Mouse (Mus musculus): ENCODE results near the gene Ubxn2a.

Ubxn2a gene

GRCm38 (mm10) chr12:4879048-4879447 lies 28.5 kb downstream of the Ubxn2a start:
- no peak for DNase-seq (ENCODE audit: low spot score in 2 of 2)

DNA sequence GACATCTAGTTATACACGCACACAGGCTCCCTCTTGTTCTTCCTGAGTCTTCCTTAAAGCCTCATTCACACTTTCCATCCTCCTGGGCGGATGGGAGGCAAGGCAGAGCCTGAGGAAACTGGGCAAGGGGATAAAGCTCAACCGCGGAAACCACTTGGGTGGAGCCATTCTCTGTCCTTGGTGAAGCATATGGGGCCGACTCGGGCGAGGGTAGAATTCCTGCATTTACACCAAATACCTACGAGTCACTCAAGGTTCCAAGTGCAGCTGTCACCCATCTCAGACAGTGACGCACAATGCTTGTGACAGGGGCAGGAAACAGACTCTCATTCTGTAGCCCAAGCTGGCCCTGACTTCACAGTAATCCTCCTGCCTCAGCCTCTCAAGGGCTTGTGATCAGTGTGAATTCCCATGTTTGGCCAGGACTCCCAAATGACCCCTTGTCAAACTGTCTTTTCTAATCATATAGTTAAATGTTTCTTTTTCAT lies 29.2 kb downstream of the Ubxn2a start:
- no peak for DNase-seq (ENCODE audit: low spot score in 2 of 2)

DNA sequence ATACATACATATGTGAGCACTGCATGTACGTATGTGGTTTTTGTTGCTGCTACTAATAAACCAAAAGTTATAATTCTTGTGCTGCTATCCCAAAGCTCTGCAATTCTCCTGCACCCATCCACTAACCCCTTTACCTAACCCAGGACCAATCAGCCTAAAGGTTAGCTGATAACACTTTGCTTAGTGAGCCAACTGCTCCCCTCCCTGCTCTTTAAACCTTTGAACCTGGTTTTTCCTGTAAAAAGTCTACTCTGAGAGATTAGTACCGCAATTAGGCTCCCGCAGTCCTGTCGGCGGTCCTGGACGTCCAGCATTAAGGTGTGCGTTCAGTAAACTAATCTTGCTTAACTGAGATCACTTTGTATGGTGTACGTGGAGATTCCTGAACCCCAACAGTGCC lies 31.9 kb downstream of the Ubxn2a start:
- no peak for DNase-seq (ENCODE audit: low spot score in 2 of 2)

DNA sequence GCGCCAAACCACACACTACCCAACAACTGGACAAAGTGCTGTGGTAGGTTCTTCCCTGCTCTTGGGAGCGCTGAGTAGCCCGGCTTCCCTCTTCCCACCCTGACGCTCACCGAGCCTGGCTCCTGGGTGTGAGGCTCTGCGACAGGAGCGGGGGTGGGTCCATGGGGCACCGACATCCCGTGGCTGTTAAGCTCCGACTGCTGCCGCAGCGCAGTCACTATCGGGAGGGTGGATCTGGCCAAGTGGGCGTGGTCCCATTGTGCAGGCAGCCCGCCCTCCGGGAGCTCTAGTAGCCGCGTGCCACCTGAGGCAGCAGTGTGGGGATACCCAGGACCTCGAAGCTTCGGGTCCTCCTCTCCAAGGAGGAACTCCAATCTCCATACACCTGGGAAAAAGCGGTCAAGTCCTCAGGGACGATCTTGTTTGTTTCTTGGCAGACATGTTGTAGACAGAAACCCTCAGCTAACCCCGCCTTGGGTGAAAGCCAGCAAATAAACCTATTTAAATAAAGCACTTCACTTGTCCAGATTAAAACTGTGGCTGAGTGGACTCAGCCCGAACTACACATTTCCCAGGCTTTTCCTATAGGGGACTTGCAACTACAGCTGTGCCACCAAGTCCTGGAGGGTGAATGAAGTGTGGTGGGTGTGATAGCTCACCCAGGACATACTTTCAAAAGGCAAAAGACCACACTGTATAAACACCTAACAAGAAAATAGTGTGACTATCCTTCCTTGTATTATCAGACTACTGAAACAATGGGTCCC lies 33.2 kb downstream of the Ubxn2a start, which contains the start of gene Mfsd2b:
Gene Mfsd2b, minus strand, starts transcription at position 199 of the 767 bp plus-strand sequence.
- peak in 1 of 2 experiments; percentile 29 for DNase-seq (ENCODE audit: low spot score in 2 of 2)

DNA sequence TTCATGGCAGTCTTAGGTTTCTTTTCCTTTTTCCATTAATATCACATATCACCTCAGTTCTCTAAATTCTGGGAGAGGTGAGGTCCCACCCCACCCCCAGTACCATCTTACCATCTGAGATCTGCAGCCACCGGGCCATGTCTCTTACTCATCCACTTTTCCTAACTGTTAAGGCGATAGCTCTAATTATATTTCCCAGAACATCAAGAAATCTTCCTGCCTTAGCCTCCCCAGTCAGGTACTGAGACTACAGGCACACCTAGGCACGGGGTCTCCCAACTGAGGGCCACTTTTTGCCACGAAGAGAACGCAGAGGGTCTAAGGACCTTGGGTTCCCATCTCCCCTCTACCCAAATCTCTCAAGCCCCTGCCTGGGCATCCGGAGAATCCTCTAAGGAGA lies 34.0 kb downstream of the Ubxn2a start:
- no peak for DNase-seq (ENCODE audit: low spot score in 2 of 2)

GRCm38 (mm10) chr12:4872983-4873477 lies 34.5 kb downstream of the Ubxn2a start:
- DNase-seq (ENCODE audit: low spot score in 2 of 2): no peak

DNA sequence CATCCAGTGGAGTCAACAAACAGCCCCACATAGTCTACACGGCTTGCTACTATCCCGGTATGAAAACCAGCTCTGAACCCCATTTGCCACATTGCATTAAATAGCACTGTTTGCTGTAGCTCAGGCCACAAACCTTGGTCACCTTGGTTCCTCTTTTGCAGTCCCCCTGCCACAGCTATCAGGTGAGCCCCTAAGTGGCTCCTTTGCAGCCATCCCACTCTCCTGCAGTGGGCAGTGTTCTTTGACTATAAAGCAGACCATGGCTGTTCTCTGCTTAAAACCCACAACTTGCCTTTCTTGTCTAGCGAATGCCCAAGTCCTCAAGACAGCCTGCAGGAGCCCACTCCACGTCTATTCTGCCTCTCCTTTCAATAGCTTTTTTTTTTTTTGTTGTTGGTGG lies 35.2 kb downstream of the Ubxn2a start:
- no peak for DNase-seq (ENCODE audit: low spot score in 2 of 2)

DNA sequence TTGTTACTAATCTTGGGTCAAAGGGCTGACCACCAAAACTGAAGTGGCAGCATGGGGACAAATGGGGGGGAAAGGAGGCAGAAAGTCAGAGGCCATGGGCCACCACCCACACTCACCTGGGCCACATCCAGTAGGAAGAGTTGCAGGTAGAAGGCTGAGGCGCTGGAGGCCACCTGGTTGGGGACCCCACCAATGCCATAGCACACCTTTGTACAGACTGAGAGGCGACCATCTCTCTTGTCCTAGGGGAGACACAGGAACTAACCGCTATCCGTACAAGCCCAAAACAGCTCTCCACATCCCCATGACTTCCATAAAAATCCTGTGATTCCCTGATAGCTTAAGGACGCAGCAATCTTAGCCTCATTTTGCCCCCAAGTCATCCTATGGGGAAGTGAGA lies 36.2 kb downstream of the Ubxn2a start:
- DNase-seq (ENCODE audit: low spot score in 2 of 2): no peak

GRCm38 (mm10) chr12:4868924-4869323 lies 38.6 kb downstream of the Ubxn2a start:
- DNase-seq (ENCODE audit: low spot score in 2 of 2): no peak

GRCm38 (mm10) chr12:4864338-4864690 lies 43.2 kb downstream of the Ubxn2a start:
- DNase-seq (ENCODE audit: low spot score in 2 of 2): peak; percentile 52 to 57

- DNase-seq (ENCODE audit: low spot score in 2 of 2): no peak
Measured at GRCm38 (mm10) chr12:4863654-4864337, 43.7 kb downstream of the Ubxn2a start.

GRCm38 (mm10) chr12:4862672-4863071 lies 44.8 kb downstream of the Ubxn2a start:
- no peak for DNase-seq (ENCODE audit: low spot score in 2 of 2)

DNA sequence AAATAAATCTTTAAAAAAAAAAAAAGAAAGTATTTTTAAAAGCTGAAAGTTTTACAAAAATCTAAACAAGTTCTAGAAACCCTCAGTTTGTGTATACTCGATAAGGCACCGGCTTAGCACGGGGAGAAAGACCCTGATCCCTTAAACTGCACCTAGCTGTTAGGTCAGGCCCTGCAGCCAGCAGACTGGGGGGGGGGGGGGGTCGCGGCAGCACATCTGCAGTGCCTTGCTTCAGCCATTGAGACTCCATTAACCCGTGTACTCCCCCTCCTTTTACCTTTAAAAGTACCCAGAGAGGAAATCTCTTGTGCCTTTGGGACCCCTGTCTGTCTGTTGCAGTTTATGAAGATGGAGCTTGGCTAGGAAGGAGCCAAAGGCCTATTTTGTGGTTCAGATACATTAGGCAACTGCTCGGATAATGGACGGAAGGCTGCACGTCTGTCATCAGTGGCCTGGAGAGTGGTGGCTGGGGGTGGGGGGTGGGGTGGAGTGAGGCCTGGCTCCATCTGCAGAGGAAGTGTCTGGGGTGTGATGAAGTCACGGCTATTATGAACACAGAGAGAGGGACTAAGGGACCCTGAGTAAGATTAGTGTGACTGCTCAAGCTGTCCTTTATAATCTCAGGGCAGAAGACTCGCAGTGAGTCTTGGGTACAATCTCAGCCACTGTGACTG lies 48.1 kb downstream of the Ubxn2a start:
- no peak for DNase-seq (ENCODE audit: low spot score in 2 of 2)

GRCm38 (mm10) chr12:4856834-4857233 lies 50.7 kb downstream of the Ubxn2a start:
- DNase-seq (ENCODE audit: low spot score in 2 of 2): no peak

DNA sequence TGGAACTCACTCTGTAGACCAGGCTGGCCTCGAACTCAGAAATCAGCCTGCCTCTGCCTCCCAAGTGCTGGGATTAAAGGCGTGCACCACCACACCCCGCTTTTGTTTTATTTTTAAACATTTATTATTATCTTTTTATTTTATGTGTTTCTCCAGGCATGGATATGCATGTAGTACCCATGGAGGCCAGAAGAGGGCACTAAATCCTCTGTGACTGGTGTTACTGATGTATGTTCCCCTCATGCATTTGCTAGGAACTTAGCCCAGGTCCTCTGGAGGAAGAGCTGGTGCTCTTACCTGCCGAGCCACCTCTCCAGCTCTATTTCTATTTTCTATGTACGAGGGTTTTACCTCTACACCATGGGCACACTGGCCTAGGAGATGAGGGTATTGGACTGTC lies 51.3 kb downstream of the Ubxn2a start:
- DNase-seq (ENCODE audit: low spot score in 2 of 2): no peak

GRCm38 (mm10) chr12:4843741-4844140 lies 63.8 kb downstream of the Ubxn2a start:
- no peak for DNase-seq (ENCODE audit: low spot score in 2 of 2)

DNA sequence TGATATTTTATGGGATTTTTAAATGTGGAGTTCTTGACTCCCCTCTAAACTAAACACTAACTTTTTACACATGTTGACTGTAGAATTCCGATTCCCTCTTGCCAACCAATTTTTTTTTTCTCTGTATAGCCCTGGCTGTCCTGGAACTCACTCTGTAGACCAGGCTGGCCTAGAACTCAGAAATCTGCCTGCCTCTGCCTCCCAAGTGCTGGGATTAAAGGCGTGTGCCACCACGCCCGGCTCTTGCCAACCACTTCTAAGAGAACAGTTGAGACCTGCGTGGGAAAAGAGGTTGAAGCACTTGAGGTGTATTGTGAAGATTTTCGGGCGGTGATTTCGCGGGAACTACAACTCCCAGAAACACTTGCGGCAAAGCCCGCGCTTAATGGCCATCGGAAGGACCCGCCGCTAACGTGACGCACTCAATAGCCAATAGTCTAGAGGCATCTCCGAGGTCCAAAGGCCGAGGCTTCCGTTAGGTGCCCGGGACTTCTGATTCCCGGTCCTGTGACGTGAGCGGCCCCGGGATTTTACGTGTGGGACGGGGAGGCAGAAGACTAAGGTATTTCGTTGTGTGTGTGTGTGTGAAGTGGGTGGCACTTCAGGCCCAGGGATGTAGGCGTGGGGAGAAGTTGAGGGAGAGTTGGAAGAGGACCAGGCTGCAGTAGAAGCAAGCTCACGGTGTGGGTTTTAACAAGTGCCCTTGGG lies 64.5 kb downstream of the Ubxn2a start, which contains the start of gene Wdcp:
Gene Wdcp, plus strand, starts transcription at position 414 of the 708 bp plus-strand sequence.
- peak; percentile 90 to 94 for DNase-seq (ENCODE audit: low spot score in 2 of 2)

DNA sequence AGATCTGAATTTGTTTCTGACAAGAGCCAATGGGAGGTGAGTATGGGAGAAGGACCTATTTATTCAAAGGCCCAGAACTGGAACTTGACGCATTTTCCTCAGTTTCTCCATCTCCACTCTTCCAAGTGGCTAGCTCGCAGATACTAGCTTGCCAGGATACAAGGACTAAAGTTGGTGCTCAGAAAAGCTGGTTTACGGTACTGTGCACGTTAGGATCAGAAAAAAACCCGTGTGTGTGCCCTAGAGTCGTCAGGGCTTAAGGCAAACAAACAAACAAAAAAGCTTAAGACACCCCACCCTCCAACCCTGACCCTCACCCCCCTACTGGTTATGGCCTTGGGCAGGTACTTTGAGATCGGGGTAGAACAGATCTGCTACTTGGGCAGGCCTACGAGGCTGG lies 65.0 kb downstream of the Ubxn2a start:
- no peak for DNase-seq (ENCODE audit: low spot score in 2 of 2)

GRCm38 (mm10) chr12:4841392-4841887 lies 66.1 kb downstream of the Ubxn2a start, which contains the start of gene Fkbp1b:
Gene Fkbp1b, minus strand, starts transcription at chr12:4841591.
- DNase-seq (ENCODE audit: low spot score in 2 of 2): no peak

DNA sequence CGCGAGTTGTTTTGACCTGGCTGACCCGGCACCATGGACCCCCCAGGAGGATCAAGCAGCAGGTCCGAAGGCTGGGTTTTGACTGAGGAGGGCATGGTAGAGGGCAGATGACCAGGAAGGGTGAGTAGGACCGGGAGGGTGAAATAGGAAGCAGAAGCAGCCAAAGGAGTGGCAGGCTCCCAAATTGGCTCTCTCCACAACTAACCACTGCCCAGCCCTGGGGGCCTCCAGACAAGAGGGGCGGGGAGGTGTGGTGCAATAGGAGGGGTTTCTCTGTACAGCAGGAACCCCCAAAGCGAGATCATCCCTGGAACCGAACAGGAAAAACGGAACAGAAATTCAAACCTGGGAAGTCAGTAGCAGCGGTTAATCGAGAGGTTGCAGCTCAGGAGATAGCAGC lies 66.8 kb downstream of the Ubxn2a start:
- DNase-seq (ENCODE audit: low spot score in 2 of 2): no peak

DNA sequence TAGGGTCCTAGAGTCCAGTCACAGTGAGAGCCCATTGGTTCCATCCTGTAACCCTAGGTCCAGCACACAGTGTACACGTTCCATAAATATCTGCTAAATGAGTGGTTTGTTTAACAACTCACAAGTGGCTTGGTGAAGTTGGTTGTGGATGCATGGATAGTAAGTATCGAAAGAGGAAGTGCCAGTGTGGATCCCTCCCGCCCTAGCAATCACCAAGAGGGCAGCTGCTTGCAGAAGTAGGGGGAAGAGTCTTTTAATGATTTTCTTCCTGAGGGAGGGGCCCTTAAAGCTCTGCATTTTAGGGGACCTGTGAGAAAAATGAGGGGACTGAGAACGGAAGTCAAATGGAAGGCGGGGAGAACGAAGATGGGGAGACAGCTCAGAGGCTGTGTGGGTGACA lies 67.5 kb downstream of the Ubxn2a start:
- no peak for DNase-seq (ENCODE audit: low spot score in 2 of 2)

Measured in right cerebral cortex, postnatal 36 days (tissue).